Mouse (Mus musculus) lung, embryonic 16.5 days (tissue): ENCODE measurements around the gene Aff3. TPM values are rescaled to one million over a fixed set of nuclear protein-coding genes. Genes with fewer than 3 reads are reported as not detected.

Experiments used
- ATAC-seq: fragments of 200-750 bp; cut with Nextera tagmentation; 2 replicates; pipeline ENCODE4 v1.8.0; 2017; ENCODE audit warnings: low read depth, mild to moderate bottlenecking, moderate library complexity
- H3K27ac ChIP-seq: fragments of 300-500 bp; sonication (generic); 2 replicates; pipeline ENCODE4 v1.5.1; 2014; ENCODE audit warnings: mild to moderate bottlenecking, control low read depth, low read length
- H3K27me3 ChIP-seq: fragments of 300-500 bp; sonication (generic); 2 replicates; pipeline ENCODE4 v1.6.1; 2014; ENCODE audit warnings: low read depth, low read length, mixed read lengths; ENCODE audit not compliant: control insufficient read depth, insufficient read depth
- H3K36me3 ChIP-seq: fragments of 300-500 bp; sonication (generic); 2 replicates; pipeline ENCODE4 v1.6.1; 2014; ENCODE audit warnings: low read length; ENCODE audit not compliant: control insufficient read depth, insufficient read depth
- H3K4me1 ChIP-seq: fragments of 300-500 bp; sonication (generic); replicated peaks from 2 replicates; pipeline ENCODE4 v1.6.1; 2014; ENCODE audit warnings: low read length, mixed read lengths; ENCODE audit not compliant: control insufficient read depth, insufficient read depth
- H3K4me2 ChIP-seq: fragments of 300-500 bp; sonication (generic); 2 replicates; pipeline ENCODE4 v1.6.1; 2014; ENCODE audit warnings: low read depth, low read length, control low read depth
- H3K4me3 ChIP-seq: fragments of 300-500 bp; sonication (generic); 2 replicates; pipeline ENCODE4 v1.5.1; 2014; ENCODE audit warnings: mild to moderate bottlenecking, low read length, control low read depth
- H3K9ac ChIP-seq: fragments of 300-500 bp; sonication (generic); 2 replicates; pipeline ENCODE4 v1.6.1; 2014; ENCODE audit warnings: low read length, control low read depth
- H3K9me3 ChIP-seq: fragments of 300-500 bp; sonication (generic); 2 replicates; pipeline ENCODE4 v1.6.1; 2016; ENCODE audit warnings: low read length; ENCODE audit not compliant: control insufficient read depth
- WGBS: fragments of 180-500 bp; shearing (Covaris S2); extraction: QIAGEN DNeasy Blood & Tissue Kit; methylation state at CpG from one replicate; pipeline ENCODE4 v1.1.7; 2014; 5-methylcytosine and 5-hydroxymethylcytosine counted together
- polyA plus RNA-seq: library from polyadenylated mRNA; unstranded; fragments of >200 nt; fragmentation: Nextera tagmentation; extraction: Ambion mirVana; gene quantifications from 2 replicates; pipeline ENCODE4 v1.2.1, GENCODE M21; 2015

Gene Aff3
- polyA plus RNA-seq, 1 experiment from 2014 or later = 2.6 TPM

DNA sequence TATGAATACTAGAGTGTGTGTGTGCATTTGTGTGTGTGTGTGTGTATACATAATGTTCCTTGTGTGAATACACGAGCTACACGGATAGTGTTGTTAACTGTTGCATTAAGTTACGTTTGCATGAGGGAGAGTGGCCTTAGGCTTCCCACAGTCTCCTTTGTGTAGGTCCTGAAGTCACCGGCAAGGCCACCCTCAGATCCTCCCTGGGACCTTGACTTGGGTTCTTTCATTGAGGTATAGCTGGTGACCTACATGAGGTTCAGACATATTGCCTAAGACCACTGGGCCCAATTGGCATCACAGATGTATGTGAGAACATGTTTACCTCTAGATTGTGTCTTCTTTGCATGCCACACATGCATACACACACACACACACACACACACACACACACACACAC lies 494 bp downstream of the Aff3 start:
- Histone ChIP-seq H3K27me3 (no peaks in the 10 kb centered on the region), H3K27ac (no peak overlapping the region), H3K9ac (no peak overlapping the region), H3K9me3 (no peaks in the 10 kb centered on the region), H3K4me3 (no peak overlapping the region), H3K4me1 (peaks cover 4% of the 10 kb centered on the region; the same call in 1 of the 2 replicates), H3K4me2 (no peak overlapping the region), H3K36me3 (no peaks in the 10 kb centered on the region)
- no peak for ATAC-seq
- 87% methylated on average over 4 of the region's 4 CpGs for WGBS

DNA sequence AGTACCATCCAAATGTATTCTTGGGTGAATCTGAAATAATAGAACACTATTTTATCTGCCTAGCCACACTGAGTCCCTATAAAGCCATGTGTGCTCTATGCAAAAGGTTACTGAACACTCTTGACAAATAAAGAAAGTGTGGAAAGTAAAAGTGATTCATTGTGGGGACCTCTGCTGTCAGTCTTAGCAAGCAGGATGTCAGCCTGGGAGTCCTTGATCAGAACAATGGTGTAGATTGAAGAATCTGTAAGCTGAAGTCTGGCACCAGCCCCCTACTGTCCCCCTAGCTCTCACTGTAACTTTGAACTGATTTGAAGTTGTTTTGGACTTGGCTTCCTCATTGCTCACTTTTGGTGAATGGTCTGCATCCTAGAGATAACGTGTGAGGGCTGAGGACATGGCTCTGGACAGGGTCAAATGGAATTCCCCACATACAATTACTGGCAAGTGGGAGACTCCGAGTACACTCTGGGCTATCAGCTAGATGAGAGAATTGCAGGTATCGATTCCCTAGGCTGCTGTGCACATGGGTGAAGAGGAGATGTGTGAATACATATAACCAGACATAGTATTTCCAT lies 2.0 kb downstream of the Aff3 start:
- H3K4me2 ChIP-seq = no peak overlapping the region
- no peak overlapping the region for H3K27ac ChIP-seq
- H3K27me3 ChIP-seq = no peaks in the 10 kb centered on the region
- no peak overlapping the region for H3K4me3 ChIP-seq
- H3K36me3 ChIP-seq = no peaks in the 10 kb centered on the region
- WGBS = 65% methylated on average over 3 of the region's 3 CpGs
- no peaks in the 10 kb centered on the region for H3K9me3 ChIP-seq
- no peak overlapping the region for H3K9ac ChIP-seq
- no peak for ATAC-seq
- H3K4me1 ChIP-seq = peaks cover 4% of the 10 kb centered on the region; the same call in 1 of the 2 replicates

- Histone ChIP-seq H3K4me1 (no peaks in the 10 kb centered on the region), H3K4me3 (no peak overlapping the region), H3K36me3 (no peaks in the 10 kb centered on the region), H3K9ac (no peak overlapping the region), H3K27me3 (no peaks in the 10 kb centered on the region), H3K4me2 (no peak overlapping the region), H3K9me3 (no peaks in the 10 kb centered on the region), H3K27ac (no peak overlapping the region)
- 86% methylated on average over 4 of the region's 4 CpGs for WGBS
- ATAC-seq = no peak
These were observed 5.7 kb downstream of the Aff3 start for GRCm38 (mm10) chr1:38658933-38659553.

- no peak overlapping the region for H3K9ac ChIP-seq
- no peaks in the 10 kb centered on the region for H3K36me3 ChIP-seq
- H3K9me3 ChIP-seq = no peaks in the 10 kb centered on the region
- no peaks in the 10 kb centered on the region for H3K27me3 ChIP-seq
- no peak for ATAC-seq
- H3K4me2 ChIP-seq = no peak overlapping the region
- no peaks in the 10 kb centered on the region for H3K4me1 ChIP-seq
- H3K4me3 ChIP-seq = no peak overlapping the region
- no peak overlapping the region for H3K27ac ChIP-seq
- WGBS = 71% methylated on average over 9 of the region's 9 CpGs
These were observed 6.4 kb downstream of the Aff3 start for GRCm38 (mm10) chr1:38658376-38658775.

DNA sequence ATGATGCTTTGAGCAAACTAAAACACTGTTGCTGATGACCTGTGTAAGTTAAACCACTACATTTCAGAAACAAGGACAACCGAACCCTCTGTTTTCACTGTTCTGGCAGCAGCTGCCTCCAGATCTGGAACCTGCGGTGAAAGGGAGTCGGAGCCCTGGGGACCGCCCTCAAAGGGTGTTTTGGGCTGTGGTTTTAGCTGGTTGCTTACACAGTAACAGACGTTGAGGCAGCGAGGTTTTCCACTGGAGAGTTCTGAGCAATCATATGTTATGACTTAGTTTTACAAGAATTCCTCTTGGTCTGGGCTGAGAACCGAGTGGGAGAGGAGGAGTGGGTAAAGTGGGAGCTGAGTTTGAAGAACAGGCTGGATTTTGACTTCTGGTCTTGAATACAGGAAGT lies 7.1 kb downstream of the Aff3 start:
- H3K4me1 ChIP-seq = no peaks in the 10 kb centered on the region
- H3K36me3 ChIP-seq = no peaks in the 10 kb centered on the region
- no peak overlapping the region for H3K27ac ChIP-seq
- no peaks in the 10 kb centered on the region for H3K9me3 ChIP-seq
- no peak for ATAC-seq
- H3K4me3 ChIP-seq = no peak overlapping the region
- 53% methylated on average over 7 of the region's 7 CpGs for WGBS
- no peaks in the 10 kb centered on the region for H3K27me3 ChIP-seq
- H3K9ac ChIP-seq = no peak overlapping the region
- no peak overlapping the region for H3K4me2 ChIP-seq

DNA sequence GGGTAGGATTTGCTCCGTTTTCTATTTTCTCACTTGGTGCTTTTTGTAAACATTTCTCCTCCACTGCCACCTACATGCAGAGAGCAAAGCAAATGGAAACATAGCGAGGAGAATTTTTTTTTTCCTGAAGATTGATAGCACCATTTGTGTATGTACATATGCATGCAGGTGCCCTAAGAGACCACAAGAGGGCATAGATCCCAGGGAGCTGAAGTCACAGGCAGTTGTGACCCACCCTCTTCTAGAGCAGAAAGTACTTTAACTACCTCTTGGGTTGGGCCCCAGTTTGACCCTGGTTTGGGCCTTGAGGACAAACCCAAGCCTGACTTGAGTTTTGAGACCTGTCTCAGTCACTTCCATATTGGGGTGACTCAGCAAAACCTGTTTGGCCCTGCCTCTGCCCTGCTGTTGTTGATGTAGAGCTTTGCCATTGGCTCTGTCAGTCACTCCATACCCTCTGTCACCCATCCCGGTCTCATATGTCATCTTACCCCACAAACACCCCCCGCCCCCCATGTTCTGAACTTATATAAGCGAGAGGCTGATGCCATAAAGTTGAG lies 9.7 kb downstream of the Aff3 start:
- no peak overlapping the region for H3K4me2 ChIP-seq
- ATAC-seq = no peak
- no peaks in the 10 kb centered on the region for H3K4me1 ChIP-seq
- no peaks in the 10 kb centered on the region for H3K36me3 ChIP-seq
- H3K9ac ChIP-seq = no peak overlapping the region
- H3K27me3 ChIP-seq = no peaks in the 10 kb centered on the region
- no peak overlapping the region for H3K4me3 ChIP-seq
- 85% methylated on average over 5 of the region's 5 CpGs for WGBS
- H3K27ac ChIP-seq = no peak overlapping the region
- H3K9me3 ChIP-seq = no peaks in the 10 kb centered on the region

GRCm38 (mm10) chr1:38650031-38650430 lies 14.7 kb downstream of the Aff3 start:
- no peaks in the 10 kb centered on the region for H3K9me3 ChIP-seq
- ATAC-seq = no peak
- H3K36me3 ChIP-seq = no peaks in the 10 kb centered on the region
- no peak overlapping the region for H3K9ac ChIP-seq
- H3K27me3 ChIP-seq = no peaks in the 10 kb centered on the region
- H3K4me2 ChIP-seq = no peak overlapping the region
- WGBS = 61% methylated on average over 7 of the region's 7 CpGs
- H3K27ac ChIP-seq = no peak overlapping the region
- no peaks in the 10 kb centered on the region for H3K4me1 ChIP-seq
- no peak overlapping the region for H3K4me3 ChIP-seq

GRCm38 (mm10) chr1:38649174-38649573 lies 15.6 kb downstream of the Aff3 start:
- H3K4me2 ChIP-seq = no peak overlapping the region
- H3K4me1 ChIP-seq = no peaks in the 10 kb centered on the region
- H3K27me3 ChIP-seq = no peaks in the 10 kb centered on the region
- ATAC-seq = no peak
- no peaks in the 10 kb centered on the region for H3K9me3 ChIP-seq
- H3K9ac ChIP-seq = no peak overlapping the region
- H3K36me3 ChIP-seq = no peaks in the 10 kb centered on the region
- H3K27ac ChIP-seq = no peak overlapping the region
- H3K4me3 ChIP-seq = no peak overlapping the region
- WGBS = 48% methylated on average over 3 of the region's 3 CpGs

DNA sequence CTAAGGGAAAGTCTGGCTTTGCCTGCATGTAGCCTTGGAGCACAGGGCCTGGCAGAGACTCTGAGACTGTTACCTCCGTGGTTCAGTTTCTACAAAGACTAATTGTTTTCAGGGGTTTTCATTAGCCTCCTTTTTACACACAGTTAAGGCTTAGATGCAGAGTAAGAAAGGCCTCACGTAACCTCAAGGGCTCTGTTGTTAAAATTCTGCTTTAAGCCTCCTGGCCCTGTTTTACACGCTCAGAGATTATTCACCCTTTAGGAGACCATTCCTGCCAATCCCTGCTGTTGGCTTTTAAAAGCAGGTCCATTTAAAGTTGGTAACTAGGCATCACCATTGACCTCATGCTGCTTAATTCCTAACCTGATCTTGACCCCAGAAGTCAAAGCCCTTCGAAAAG lies 22.5 kb downstream of the Aff3 start:
- Histone ChIP-seq H3K36me3 (no peaks in the 10 kb centered on the region), H3K27ac (no peak overlapping the region), H3K4me3 (no peak overlapping the region), H3K9ac (no peak overlapping the region), H3K4me1 (peaks cover 6% of the 10 kb centered on the region), H3K9me3 (no peaks in the 10 kb centered on the region), H3K4me2 (no peak overlapping the region), H3K27me3 (no peaks in the 10 kb centered on the region)
- ATAC-seq = no peak
- WGBS = 54% methylated on average over 4 of the region's 4 CpGs
